Mouse (Mus musculus) adrenal gland, postnatal 25 days (tissue): ENCODE results near the gene Dgkd. TPM values are rescaled to one million over a fixed set of nuclear protein-coding genes. Genes with fewer than 3 reads are reported as not detected.
A peak's percentile ranks its signal among the peaks of the same experiment; 100 is the strongest.
"Not testable (repeated sequence)": the region's sequence is repeated elsewhere in the genome, so short reads cannot be mapped to it uniquely, and the experiment has no call there.

Experiments
- DNase-seq: peaks from one replicate; pipeline ENCODE4 v3.0.0; 2021; ENCODE audit warnings: mixed read lengths
- long read RNA-seq: library from polyadenylated mRNA; stranded (forward); transcript quantifications from one replicate; pipeline ENCODE4 v2.0.0, GENCODE M21; 2021
- total RNA-seq: library from RNA; stranded (reverse); gene quantifications from 2 replicates; pipeline ENCODE4 v1.2.3, GENCODE M21; 2021

The Dgkd gene
- total RNA-seq, result 54.7 and 62.5 TPM in 2 replicates
- long read RNA-seq, full-length matches to known transcripts, result 20 of 53 reads
- long read RNA-seq, partial matches to known transcripts, result 14 of 53 reads
- long read RNA-seq, other reads (novel, unspliced or antisense), result 19 of 53 reads

DNA sequence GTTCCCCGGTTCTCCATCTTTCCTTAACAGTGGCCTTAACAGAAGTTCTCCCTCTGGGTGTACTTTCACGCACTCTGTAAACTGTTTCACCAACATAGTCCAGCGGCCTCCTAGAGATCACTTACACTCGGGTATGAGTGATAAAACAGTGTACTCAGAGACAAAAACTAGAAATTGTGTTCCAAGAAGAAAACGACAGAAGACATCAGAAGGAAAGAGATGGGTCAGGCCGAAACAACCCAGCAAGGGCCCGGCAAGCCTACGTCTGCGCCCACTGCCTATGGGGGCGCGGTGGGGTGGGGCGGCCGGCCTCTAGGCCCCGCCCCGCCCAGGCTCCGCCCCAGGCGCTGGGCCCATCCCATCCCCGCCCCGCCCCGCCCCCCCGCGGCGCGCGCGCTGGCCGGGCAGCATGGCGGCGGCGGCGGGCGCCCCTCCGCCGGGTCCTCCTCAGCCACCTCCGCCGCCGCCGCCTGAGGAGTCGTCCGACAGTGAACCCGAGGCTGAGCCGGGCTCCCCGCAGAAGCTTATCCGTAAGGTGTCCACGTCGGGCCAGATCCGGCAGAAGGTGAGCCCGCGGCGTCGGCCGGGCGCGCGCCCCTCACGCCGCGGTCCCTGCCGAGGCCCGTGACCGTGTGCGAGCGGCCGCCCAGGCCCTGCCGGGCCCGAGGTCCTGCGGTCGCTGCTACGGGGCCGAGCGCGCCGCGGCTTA, at the start of gene Dgkd:
Gene Dgkd, plus strand, starts transcription at position 396 of the 709 bp plus-strand sequence.
- DNase-seq, result peak; percentile 85

DNA sequence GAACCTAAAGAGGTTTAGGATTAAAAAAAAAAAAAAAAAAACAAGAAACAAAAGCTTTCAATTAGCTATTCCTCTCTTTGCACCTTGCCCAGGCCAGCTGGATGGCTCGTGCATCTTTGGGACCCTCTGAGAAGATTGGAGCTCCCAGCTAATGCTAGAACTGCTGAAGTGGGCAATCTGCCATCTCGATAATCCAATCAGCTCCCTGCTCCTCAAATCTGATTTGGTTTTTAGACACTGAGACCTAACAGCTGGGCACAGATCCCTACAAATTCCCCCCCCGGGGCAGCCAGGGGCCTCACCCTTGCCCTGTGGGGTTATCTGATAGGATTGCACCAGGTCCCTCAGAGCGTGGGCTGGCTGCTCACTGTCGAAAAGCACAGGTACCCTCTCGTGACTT, 49.5 kb upstream of the Dgkd start, which contains the start of gene Sag:
Gene Sag, plus strand, starts transcription at position 105 of the 400 bp plus-strand sequence.
- no peak for DNase-seq

DNA sequence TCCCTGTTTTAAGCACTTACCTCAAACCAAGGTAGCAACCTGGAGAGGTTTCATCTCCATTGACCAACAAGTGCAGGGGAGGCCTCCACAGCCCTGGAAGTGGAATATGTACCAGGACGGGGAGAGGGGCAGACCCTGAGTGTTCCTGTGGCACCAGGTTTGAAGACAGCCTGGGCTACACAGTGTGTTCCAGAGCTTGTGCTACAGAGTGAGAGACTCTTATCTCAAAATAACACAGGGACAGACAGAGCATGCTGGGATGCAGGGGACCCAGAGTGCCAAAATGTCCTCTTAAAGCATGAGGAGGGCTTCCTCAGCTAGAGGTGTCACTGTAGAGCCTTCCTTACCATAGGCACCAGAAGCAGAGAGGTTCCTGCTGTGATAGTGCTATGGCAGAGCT, 45.3 kb upstream of the Dgkd start:
- DNase-seq, result no peak

DNA sequence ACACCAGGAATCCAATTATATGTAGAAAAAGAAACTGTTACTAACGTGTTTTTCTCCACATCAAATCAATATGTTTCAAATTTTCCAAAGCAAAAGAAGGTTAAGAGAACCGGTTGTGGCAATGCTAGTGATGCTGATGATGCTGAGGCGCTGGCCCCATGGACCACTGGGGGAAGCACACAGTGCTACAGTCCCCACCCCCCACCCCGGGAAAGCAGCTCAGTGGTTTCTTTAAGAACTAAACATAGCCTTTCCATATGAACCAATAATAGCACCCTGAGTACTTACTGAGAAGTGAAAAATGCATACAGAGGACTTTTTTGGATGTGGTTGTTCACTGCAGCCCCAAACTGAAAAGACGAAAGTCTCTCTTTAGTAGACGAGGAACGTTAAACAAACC, 41.7 kb upstream of the Dgkd start:
- no peak for DNase-seq

DNA sequence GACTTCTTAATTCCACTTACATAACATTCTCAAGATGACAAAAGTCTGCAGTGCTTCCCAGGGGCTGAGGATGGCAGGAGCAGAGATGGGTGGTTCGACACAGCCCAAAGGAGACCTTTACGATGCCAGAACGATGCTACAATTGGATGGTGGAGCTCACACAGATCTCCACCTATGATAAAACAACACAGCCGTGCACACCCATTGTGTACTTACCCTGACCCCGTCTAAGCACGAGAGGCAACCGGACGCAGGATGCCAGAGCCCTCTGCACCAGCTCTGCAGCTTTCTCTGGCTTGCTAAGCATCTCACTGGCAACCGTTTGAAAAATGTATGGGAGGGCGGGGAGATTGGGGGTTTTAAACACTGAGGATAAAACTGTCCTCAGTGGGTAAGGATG, 41.0 kb upstream of the Dgkd start:
- no peak for DNase-seq

DNA sequence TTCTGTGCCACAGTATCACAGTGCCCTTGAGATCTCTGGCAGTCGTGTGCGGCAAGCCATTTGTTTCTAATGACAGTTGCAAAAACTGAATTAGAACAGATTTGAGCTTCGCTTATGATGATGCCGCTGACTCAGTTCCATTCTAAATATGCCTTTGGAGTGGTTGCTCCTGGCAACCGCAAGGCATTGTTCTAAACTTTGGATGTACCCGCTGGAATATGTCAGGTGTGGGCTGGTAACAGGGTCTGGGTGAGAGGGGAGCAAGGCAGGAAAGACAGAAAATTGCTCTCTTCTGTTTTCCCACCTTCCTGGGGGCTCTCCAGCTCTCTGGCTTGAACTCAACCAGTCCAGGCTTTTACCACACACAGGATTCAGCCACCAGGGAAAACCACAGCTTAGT, 39.9 kb upstream of the Dgkd start:
- no peak for DNase-seq

DNA sequence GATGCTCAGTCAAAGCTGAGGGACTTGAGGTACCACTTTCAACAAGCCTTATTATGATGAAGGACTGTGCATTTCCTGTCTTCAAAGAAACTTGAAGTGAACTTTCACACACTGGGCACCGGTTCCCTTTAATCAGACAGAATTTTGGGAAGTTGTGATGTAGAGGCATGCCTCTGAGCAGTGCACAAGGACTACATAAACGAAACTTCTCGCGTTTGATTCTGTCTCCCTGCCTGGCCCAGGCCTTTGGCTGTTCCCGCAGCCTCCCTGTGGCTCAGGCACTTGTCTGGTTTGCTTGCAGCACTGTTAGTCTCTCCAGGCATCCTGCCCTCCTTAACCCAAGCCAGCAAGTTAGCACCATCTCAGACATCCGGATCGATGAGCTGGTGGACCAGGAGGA, 39.4 kb upstream of the Dgkd start:
- no peak for DNase-seq

DNA sequence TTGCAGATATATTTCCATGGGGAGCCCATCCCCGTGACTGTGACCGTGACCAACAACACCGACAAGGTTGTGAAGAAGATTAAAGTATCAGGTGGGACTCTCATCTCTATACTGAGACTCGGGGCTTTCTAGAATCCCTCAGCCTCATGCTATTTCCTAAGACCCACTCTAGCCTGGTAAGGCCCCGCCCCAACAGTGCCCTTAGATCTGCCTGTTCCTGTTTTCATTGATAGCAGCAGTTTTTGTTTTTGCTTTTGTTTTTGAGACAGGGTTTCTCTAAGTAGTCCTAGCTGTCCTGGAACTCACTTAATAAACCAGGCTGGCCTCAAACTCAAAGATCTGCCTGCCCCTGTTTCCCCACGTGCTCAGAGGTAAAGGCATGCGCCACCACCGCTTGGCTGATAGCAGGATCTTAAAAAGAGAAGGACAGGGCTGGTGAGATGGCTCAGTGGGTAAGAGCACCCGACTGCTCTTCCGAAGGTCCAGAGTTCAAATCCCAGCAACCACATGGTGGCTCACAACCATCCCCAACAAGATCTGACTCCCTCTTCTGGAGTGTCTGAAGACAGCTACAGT, 28.6 kb upstream of the Dgkd start:
- DNase-seq, result no peak

DNA sequence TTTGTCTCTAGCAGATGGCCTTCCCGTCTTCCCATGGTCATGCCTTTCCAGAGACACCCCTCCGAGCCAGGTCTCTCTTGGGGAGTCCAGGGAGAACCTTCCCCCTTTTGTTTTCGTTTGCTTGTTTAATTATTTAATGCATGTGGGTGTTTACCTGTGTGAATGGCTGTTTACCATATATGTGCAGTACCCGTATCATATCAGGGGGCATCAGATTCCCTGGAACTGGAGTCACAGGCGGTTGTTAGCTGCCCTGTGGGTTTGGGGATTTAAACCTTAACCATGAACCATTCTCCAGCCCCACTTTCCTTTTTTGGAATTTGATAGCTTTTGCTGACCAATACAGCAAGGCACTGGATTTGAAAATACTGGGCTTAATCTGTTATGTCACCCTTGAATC, 27.8 kb upstream of the Dgkd start:
- no peak for DNase-seq

DNA sequence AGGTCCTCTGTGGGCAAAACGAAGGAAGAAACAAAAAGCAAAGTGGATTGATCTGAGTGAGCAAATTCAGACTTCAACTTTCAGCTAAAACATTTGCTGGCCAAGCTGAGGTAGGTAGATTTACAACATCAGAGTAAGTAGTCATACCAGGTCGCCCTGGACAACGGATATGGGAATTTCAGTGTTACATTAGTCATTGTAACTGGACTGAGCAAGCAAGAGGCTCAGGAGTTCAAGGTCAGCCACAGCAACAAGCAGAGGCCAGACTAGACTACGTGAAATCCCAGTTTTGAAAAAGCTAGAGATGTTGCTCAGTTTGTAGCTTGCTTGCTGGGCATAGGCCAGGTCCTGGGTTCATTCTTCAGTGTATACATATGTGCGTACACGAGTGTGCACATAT, 27.1 kb upstream of the Dgkd start:
- DNase-seq, result no peak

DNA sequence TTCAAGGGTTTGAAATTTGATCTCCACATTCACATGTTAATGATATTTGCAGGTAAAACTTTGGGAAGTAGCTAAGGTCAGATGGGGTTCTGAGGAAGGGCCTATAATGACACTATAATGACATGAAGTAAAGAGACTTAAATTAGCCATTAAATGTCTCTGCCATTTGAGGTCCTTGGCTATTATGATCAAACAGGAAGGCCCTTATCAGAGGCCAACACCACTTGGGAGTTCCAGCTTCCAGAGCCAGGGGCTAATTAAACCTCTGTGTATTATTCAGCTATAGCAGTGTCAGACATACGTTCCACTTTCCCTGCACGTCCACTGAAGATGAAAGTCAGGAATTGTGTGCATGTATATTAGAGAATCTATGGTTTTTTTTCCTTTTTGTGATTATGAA, 26.6 kb upstream of the Dgkd start:
- DNase-seq, result no peak

DNA sequence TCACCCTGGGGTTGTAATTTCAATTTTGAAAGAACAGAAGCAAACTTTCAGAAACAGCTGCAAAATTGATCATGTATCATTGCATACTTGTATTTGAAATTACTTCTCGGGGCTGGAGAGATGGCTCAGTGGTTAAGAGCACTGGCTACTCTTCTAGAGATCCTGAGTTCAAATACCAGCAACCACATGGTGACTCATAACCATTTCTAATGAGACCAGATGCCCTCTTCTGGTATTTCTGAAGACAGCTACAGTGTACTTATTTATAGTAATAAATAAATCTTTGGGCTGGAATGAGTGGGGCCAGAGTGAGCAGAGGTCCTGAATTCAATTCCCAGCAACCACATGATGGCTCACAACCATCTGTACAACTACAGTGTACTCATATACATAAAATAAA, 25.6 kb upstream of the Dgkd start:
- not testable (repeated sequence) for DNase-seq

DNA sequence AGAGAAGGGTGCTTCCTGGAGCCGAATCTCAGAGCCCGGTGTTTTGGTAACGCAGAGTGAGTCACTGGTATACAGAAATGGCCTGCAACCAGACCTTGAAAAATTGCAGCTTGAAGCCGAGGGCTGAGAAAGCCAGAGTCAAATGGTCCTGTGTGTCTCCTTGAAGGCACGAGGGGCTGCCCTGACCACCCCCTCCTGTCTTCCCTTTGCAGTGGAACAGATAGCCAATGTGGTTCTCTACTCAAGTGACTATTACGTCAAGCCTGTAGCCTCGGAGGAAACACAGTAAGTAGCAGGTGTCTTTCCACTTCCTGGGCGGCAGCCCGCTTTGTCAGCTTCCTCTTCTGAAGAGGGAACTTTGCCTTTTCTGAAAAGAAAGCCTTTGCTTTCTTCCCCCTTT, 24.9 kb upstream of the Dgkd start:
- peak; percentile 35 for DNase-seq

DNA sequence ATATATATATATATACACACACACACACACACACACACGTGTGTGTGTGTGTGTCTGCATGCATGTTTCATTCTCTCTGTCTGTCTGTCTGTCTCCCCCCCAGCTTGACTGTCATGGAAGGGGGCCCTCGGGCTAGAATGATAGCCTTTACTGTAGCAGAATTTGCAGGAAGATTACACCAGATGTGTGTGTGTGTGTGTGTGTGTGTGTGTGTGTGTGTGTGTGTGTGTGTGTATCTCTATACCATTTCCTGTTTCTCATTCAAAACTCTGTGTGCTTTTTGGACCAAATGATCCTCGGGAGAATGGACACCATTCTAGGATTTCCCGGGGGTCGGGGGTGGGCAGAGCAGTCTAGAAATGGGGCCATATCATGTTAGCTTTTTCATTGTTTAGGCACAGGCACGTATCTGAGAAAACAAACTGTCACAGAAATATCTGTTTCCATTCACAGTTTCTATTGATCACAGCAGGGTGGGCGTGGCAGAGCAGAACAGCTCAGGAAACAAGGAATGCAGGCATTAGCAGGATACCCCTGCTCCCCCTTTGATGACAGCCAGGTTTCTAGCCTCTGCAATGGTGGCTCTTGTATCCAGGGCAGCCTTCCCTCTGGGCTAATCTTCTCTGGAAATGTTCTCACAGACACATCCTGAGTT, 24.0 kb upstream of the Dgkd start:
- no peak for DNase-seq

DNA sequence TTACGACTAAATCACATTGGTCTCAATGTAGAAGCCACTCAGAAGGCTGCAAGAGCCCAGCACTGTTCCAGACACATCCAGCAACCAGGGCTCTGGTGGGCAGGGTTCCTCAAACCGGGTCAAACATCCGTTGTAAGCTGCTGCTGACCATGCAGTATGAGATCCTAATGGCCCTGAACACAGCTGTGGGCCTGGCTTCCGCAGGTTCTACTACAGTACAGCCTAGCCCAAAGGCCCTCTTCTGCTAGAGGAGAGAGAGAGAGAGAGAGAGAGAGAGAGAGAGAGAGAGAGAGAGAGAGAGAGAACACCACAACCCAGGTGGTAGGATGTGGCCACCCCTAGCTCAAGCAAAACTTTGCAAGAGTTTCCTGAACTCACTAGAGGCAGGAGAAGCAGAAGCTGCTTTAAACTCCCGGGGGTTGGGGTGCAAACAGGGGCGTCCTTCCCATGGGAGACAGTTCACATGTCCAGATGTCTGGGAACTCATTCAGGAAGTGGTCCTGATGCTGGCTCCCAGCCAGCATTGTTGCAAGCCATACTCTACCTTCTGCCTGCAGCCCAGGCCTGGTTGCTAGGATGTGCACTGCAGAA, 23.4 kb upstream of the Dgkd start:
- no peak for DNase-seq

DNA sequence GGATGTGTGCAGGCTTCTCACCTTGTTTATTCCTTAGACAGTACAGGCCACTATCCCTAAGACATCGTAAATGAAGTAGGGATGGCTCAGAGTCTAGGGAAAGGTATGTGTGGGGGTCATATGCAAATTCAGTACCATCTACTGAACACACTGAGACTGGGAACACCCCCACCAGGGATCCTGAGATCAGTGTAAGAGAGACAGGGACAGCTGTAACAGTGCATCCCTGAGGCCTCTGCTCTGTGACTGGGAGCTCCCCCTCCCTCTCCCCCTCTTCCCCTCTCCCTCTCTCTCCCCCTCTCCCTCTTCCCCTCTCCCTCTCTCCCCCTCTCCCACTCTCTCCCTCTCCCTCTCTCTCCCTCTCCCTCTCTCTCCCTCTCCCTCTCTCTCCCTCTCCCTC, 16.6 kb upstream of the Dgkd start:
- DNase-seq, result no peak

DNA sequence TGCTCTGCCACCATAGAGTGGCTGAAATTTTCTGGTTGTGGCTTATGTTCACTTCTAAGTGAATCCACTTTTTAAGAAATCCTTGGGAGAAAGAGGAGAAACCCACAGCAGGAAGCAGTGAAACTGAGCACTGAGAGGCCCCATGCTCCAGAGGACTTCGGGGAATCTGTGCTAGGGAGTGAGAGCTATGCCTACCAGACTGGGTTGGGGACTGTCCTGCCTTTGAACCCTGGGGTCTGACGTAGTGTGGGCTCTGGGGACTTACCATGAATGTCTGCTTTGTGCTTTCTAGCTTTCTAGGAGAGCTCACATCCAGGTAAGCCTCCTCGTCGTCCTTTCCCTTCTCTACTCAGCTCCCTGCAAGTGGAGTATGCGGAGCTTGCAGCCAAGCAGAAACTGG, 16.1 kb upstream of the Dgkd start:
- no peak for DNase-seq

DNA sequence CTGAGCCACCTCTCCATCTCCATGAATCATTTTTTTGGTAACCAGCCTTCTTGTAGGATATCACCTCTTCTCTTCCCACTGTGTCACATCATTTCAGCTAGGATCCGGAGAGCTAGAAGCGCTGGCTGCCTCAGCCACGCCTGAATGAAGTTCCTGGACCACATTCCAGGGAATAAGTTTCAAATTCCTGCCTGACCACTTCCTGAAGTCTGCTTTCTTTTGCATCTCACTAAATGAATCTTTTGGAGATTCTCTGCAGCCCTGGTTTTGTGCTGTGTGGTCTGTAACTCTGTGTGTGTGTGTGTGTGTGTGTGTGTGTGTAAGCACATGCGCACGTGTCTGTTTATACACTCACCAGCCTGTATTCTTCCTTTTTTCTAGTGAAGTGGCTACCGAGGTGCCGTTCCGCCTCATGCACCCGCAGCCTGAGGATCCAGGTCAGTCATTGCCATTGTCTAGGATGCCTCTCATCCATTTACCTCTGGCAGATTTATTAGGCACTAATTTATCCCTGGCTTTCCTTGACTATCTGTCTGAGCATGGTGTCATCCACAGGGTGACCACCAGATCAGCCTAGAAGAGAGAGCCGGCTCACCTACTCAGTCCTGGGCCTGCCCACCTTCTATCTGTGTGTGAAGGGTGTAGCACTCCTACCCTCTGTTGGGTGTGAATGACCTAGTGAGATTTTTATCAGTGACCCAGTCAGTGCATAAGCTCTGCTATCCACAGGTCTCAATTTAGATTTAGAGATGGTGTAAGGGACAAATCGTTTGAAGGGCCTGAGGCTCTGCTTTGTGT, 12.5 kb upstream of the Dgkd start:
- no peak for DNase-seq

DNA sequence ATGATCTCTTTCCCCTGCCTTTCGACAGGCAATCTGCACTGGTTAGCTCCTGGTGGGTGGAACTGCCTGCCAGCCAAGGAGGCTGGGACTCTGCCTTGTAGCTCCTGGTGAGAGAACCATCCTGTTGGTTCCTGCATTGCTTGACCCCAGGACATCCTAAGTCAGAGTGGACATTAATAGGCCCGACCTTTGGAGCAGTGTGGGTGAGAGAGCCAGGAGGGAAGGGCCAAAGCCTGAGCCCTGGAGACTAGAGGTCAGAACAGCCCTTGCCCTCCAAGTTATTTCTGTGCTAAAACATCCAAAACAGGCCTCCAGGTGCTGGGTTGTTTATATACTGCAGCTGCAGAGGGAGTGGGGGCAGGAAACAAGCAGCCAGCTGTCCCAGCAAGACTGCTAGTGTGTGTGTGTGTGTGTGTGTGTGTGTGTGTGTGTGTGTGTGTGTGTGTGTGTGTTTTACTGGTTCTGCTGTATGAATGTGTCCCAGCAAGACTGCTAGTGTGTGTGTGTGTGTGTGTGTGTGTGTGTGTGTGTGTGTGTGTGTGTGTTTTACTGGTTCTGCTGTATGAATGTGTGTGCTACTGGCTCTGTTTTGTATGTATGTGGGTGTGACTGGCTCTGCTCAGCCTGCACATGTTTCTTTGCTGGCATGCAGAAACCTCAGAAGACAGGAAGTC, 6.1 kb upstream of the Dgkd start:
- DNase-seq, result no peak

DNA sequence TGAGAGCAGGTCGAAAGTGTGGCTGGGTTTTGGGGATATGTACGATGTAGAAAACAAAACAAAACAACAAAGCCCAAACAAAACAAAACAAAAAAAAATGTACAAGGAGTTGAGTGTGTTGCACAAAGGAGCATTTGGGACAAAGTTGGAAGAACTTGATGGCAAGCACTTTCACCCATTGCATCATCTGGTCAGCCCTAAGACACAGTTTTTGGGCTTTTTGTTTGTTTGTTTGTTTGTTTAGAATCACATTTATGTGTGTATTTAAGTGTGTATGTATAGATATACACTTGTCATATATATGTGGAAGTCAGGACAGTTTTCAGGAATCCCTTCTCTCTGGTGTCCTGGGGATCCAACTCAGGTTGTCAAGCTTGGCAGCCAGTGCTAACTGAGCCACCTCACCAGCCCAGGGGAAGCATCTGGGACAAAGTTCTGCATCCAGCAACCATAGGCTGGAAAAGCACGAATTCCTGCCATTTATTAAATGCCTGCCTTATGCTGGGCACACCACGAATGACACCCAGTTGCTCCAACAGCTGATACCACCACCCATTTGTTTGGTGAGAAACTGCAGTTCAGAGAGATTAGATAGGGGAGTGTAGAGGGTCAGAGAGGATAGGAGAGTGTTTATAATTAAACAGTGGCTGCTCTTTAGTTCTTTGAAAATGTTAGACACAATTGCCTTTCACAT, 5.5 kb upstream of the Dgkd start:
- DNase-seq, result no peak
